Mouse (Mus musculus) layer of hippocampus, postnatal 36 days (tissue): ENCODE results near the gene Maml3. TPM values are rescaled to one million over a fixed set of nuclear protein-coding genes. Genes with fewer than 3 reads are reported as not detected.

Experiments used
- DNase-seq, 2 experiments: peaks; one replicate each; pipeline ENCODE4 v3.0.0; 2022
- total RNA-seq, 2 experiments: library from RNA; stranded (reverse); gene quantifications; 2 replicates each; pipeline ENCODE4 v1.2.3; 2021

The Maml3 gene
- total RNA-seq, 2 experiments from 2014 or later, result 8.3 to 9.8 TPM

- DNase-seq, result no peak
These were observed 285.8 kb downstream of the Maml3 start for GRCm38 (mm10) chr3:51819109-51819508.

GRCm38 (mm10) chr3:51817919-51818318, 287.0 kb downstream of the Maml3 start:
- DNase-seq, result no peak

- no peak for DNase-seq
These were observed 287.5 kb downstream of the Maml3 start for GRCm38 (mm10) chr3:51817329-51817728.

GRCm38 (mm10) chr3:51816517-51817285, 288.2 kb downstream of the Maml3 start:
- DNase-seq, result no peak

- DNase-seq, result no peak
These were observed 290.8 kb downstream of the Maml3 start for GRCm38 (mm10) chr3:51814073-51814472.

GRCm38 (mm10) chr3:51813186-51813585, 291.7 kb downstream of the Maml3 start:
- no peak for DNase-seq

- DNase-seq, result no peak
These were observed 294.1 kb downstream of the Maml3 start for GRCm38 (mm10) chr3:51810731-51811130.

- DNase-seq, result no peak
These were observed 295.1 kb downstream of the Maml3 start for GRCm38 (mm10) chr3:51809822-51810221.

- DNase-seq, result peak in 1 of 2 experiments; percentile 47
These were observed 296.6 kb downstream of the Maml3 start for GRCm38 (mm10) chr3:51807981-51808870.

- DNase-seq, result no peak
These were observed 299.2 kb downstream of the Maml3 start for GRCm38 (mm10) chr3:51805488-51806318.

- DNase-seq, result no peak
These were observed 301.0 kb downstream of the Maml3 start for GRCm38 (mm10) chr3:51803903-51804302.

GRCm38 (mm10) chr3:51799650-51800049, 305.2 kb downstream of the Maml3 start:
- no peak for DNase-seq

- DNase-seq, result no peak
These were observed 308.0 kb downstream of the Maml3 start for GRCm38 (mm10) chr3:51796838-51797237.

GRCm38 (mm10) chr3:51796219-51796828, 308.6 kb downstream of the Maml3 start:
- peak in 1 of 2 experiments; percentile 51 for DNase-seq

GRCm38 (mm10) chr3:51791542-51791941, 313.3 kb downstream of the Maml3 start:
- no peak for DNase-seq

GRCm38 (mm10) chr3:51789389-51789904, 315.4 kb downstream of the Maml3 start:
- DNase-seq, result no peak

GRCm38 (mm10) chr3:51788591-51789339, 316.1 kb downstream of the Maml3 start:
- DNase-seq, result peak; percentile 54

GRCm38 (mm10) chr3:51787945-51788344, 316.9 kb downstream of the Maml3 start:
- DNase-seq, result no peak

- no peak for DNase-seq
These were observed 319.1 kb downstream of the Maml3 start for GRCm38 (mm10) chr3:51785796-51786195.

- DNase-seq, result no peak
These were observed 322.7 kb downstream of the Maml3 start for GRCm38 (mm10) chr3:51782191-51782590.
